Mouse (Mus musculus): Measurements from ENCODE around the gene Popdc2. TPM values are rescaled to one million over a fixed set of nuclear protein-coding genes. Genes with fewer than 3 reads are reported as not detected.
A peak's percentile ranks its signal among the peaks of the same experiment; 100 is the strongest.

Gene Popdc2
- total and polyA plus RNA-seq, 2 experiments from 2014 or later = 675 to 982 TPM

- peak overlapping the region; percentile 47 for H3K27ac ChIP-seq (ENCODE audit: low read depth)
- no peak overlapping the region for H3K4me3 ChIP-seq (ENCODE audit: low read depth, low read length)
- no peaks in the 10 kb centered on the region for H3K36me3 ChIP-seq (replicated peaks; ENCODE audit: control insufficient read depth, insufficient read depth, low read length)
- DNase-seq (ENCODE audit: low spot score) (no peak), ATAC-seq (ENCODE audit: insufficient read depth, low read depth) (peak; percentile 30)
- no peak overlapping the region for H3K9ac ChIP-seq (replicated peaks; ENCODE audit: low read depth, low read length)
- no peak for TF ChIP-seq EP300 (IDR thresholded peaks at IDR 0.05; ENCODE audit: low read depth)
- TF ChIP-seq CTCF (IDR thresholded peaks at IDR 0.05; ENCODE audit: low read depth) = no peak
- no peaks in the 10 kb centered on the region for H3K9me3 ChIP-seq (replicated peaks; ENCODE audit: control insufficient read depth, low read length)
- H3K27me3 ChIP-seq (ENCODE audit: control insufficient read depth, insufficient read depth, low read length) = no peaks in the 10 kb centered on the region
- 86% methylated on average over 8 of the region's 8 CpGs for WGBS
- 0 out of 2 replicates have a peak, but pooled peaks cover 2% of the 10 kb centered on the region for H3K4me1 ChIP-seq (ENCODE audit: control insufficient read depth, insufficient read depth)
- no peak overlapping the region for H3K4me2 ChIP-seq (ENCODE audit: low read depth, low read length)
Measured at GRCm38 (mm10) chr16:38394191-38394618, 32.2 kb downstream of the Popdc2 start.

GRCm38 (mm10) chr16:38395060-38395730 is 33.2 kb downstream of the Popdc2 start:
- Histone ChIP-seq H3K9ac (replicated peaks; ENCODE audit: low read depth, low read length) (no peak overlapping the region), H3K9me3 (replicated peaks; ENCODE audit: control insufficient read depth, low read length) (no peaks in the 10 kb centered on the region), H3K27ac (ENCODE audit: low read depth) (no peak overlapping the region), H3K4me1 (ENCODE audit: control insufficient read depth, insufficient read depth) (peaks cover 11% of the 10 kb centered on the region; the same call in 1 of the 2 replicates), H3K4me2 (ENCODE audit: low read depth, low read length) (no peak overlapping the region), H3K27me3 (ENCODE audit: control insufficient read depth, insufficient read depth, low read length) (no peaks in the 10 kb centered on the region), H3K36me3 (replicated peaks; ENCODE audit: control insufficient read depth, insufficient read depth, low read length) (no peaks in the 10 kb centered on the region), H3K4me3 (ENCODE audit: low read depth, low read length) (no peak overlapping the region)
- TF ChIP-seq EP300 (IDR thresholded peaks at IDR 0.05; ENCODE audit: low read depth) (no peak), CTCF (IDR thresholded peaks at IDR 0.05; ENCODE audit: low read depth) (no peak)
- ATAC-seq (ENCODE audit: insufficient read depth, low read depth) (no peak), DNase-seq (ENCODE audit: low spot score) (no peak)
- 71% methylated on average over 6 of the region's 6 CpGs for WGBS

- TF ChIP-seq CTCF (IDR thresholded peaks at IDR 0.05; ENCODE audit: low read depth) (no peak), EP300 (IDR thresholded peaks at IDR 0.05; ENCODE audit: low read depth) (no peak)
- H3K4me1 ChIP-seq (ENCODE audit: control insufficient read depth, insufficient read depth) = peaks cover 11% of the 10 kb centered on the region; the same call in 1 of the 2 replicates
- peak overlapping the region; percentile 34 for H3K4me2 ChIP-seq (ENCODE audit: low read depth, low read length)
- H3K4me3 ChIP-seq (ENCODE audit: low read depth, low read length) = no peak overlapping the region
- H3K9ac ChIP-seq (replicated peaks; ENCODE audit: low read depth, low read length) = no peak overlapping the region
- no peaks in the 10 kb centered on the region for H3K36me3 ChIP-seq (replicated peaks; ENCODE audit: control insufficient read depth, insufficient read depth, low read length)
- H3K9me3 ChIP-seq (replicated peaks; ENCODE audit: control insufficient read depth, low read length) = no peaks in the 10 kb centered on the region
- DNase-seq (ENCODE audit: low spot score) (peak; percentile 60), ATAC-seq (ENCODE audit: insufficient read depth, low read depth) (no peak; the same call in 1 of the 2 replicates)
- peak overlapping the region; percentile 44; the same call in 1 of the 2 replicates for H3K27ac ChIP-seq (ENCODE audit: low read depth)
- no peaks in the 10 kb centered on the region for H3K27me3 ChIP-seq (ENCODE audit: control insufficient read depth, insufficient read depth, low read length)
- 24% methylated on average over 13 of the region's 13 CpGs for WGBS
Measured at GRCm38 (mm10) chr16:38396155-38396554, 34.1 kb downstream of the Popdc2 start.

GRCm38 (mm10) chr16:38398266-38398665 is 36.3 kb downstream of the Popdc2 start:
- DNase-seq (ENCODE audit: low spot score) = no peak

GRCm38 (mm10) chr16:38399076-38399475 is 37.1 kb downstream of the Popdc2 start:
- no peak for TF ChIP-seq CTCF (IDR thresholded peaks at IDR 0.05; ENCODE audit: low read depth)
- no peak for TF ChIP-seq EP300 (IDR thresholded peaks at IDR 0.05; ENCODE audit: low read depth)
- Histone ChIP-seq H3K9me3 (replicated peaks; ENCODE audit: control insufficient read depth, low read length) (no peaks in the 10 kb centered on the region), H3K4me3 (ENCODE audit: low read depth, low read length) (no peak overlapping the region), H3K36me3 (replicated peaks; ENCODE audit: control insufficient read depth, insufficient read depth, low read length) (no peaks in the 10 kb centered on the region), H3K27me3 (ENCODE audit: control insufficient read depth, insufficient read depth, low read length) (no peaks in the 10 kb centered on the region), H3K4me1 (ENCODE audit: control insufficient read depth, insufficient read depth) (peaks cover 11% of the 10 kb centered on the region; the same call in 1 of the 2 replicates), H3K4me2 (ENCODE audit: low read depth, low read length) (peak overlapping the region; percentile 60; the same call in 1 of the 2 replicates), H3K27ac (ENCODE audit: low read depth) (peak overlapping the region; percentile 23; the same call in 1 of the 2 replicates), H3K9ac (replicated peaks; ENCODE audit: low read depth, low read length) (no peak overlapping the region)
- WGBS = 66% methylated on average over 3 of the region's 3 CpGs
- DNase-seq (ENCODE audit: low spot score) (no peak), ATAC-seq (ENCODE audit: insufficient read depth, low read depth) (no peak)

More at GRCm38 (mm10) chr16:38398266-38398665, 36.3 kb downstream of the Popdc2 start:
- WGBS = 92% methylated on average over 6 of the region's 6 CpGs
- H3K9me3 ChIP-seq (replicated peaks; ENCODE audit: control insufficient read depth, low read length) = no peaks in the 10 kb centered on the region
- H3K27me3 ChIP-seq (ENCODE audit: control insufficient read depth, insufficient read depth, low read length) = no peaks in the 10 kb centered on the region
- H3K27ac ChIP-seq (ENCODE audit: low read depth) = no peak overlapping the region
- no peak overlapping the region for H3K4me3 ChIP-seq (ENCODE audit: low read depth, low read length)
- TF ChIP-seq CTCF (IDR thresholded peaks at IDR 0.05; ENCODE audit: low read depth) (no peak), EP300 (IDR thresholded peaks at IDR 0.05; ENCODE audit: low read depth) (no peak)
- no peak overlapping the region for H3K4me2 ChIP-seq (ENCODE audit: low read depth, low read length)
- H3K9ac ChIP-seq (replicated peaks; ENCODE audit: low read depth, low read length) = no peak overlapping the region
- no peaks in the 10 kb centered on the region for H3K36me3 ChIP-seq (replicated peaks; ENCODE audit: control insufficient read depth, insufficient read depth, low read length)
- peaks cover 11% of the 10 kb centered on the region; the same call in 1 of the 2 replicates for H3K4me1 ChIP-seq (ENCODE audit: control insufficient read depth, insufficient read depth)
- ATAC-seq (ENCODE audit: insufficient read depth, low read depth) = no peak

All from heart, postnatal 0 days (tissue).